Comparison of ENCODE assay signal across 8 mouse cellular contexts in genomic region chr3:37349166-37349548, GRCm38 (mm10). TPM values are rescaled to one million over a fixed set of nuclear protein-coding genes. Genes with fewer than 3 reads are reported as not detected.
DNase-seq lines count a peak whose midpoint lies in the region; ATAC-seq and TF ChIP-seq lines count a peak whose summit lies in the region.

No protein-coding gene starts in this region.

- H3K4me2 ChIP-seq in kidney, embryonic 15.5 days = peak overlapping the region; percentile 98
- peak overlapping the region; percentile 100 for H3K4me2 ChIP-seq in hindbrain, embryonic 14.5 days (replicated peaks)
- H3K4me2 ChIP-seq in midbrain, embryonic 14.5 days (ENCODE audit: low read length) = peak overlapping the region; percentile 100

- no peak for DNase-seq in kidney, postnatal 4 days
- DNase-seq in hindbrain, embryonic 14.5 days (ENCODE audit: low spot score) = no peak
- DNase-seq in midbrain, embryonic 14.5 days = no peak
- no peak for DNase-seq in left cerebral cortex, postnatal 25 days (ENCODE audit: low spot score in 2 of 2)
- DNase-seq in spleen, postnatal 10 days (ENCODE audit: low spot score in 2 of 2) = no peak
- DNase-seq in right cerebral cortex, postnatal 10 days (ENCODE audit: low spot score in 2 of 2) = no peak

- peaks cover 14% of the 10 kb centered on the region for H3K4me1 ChIP-seq in kidney, embryonic 15.5 days
- H3K4me1 ChIP-seq in cortical plate, adult 2 months (ENCODE audit: control insufficient read depth, insufficient read depth, low read length) = 0 out of 2 replicates have a peak, but pooled peaks cover 1% of the 10 kb centered on the region
- peaks cover 12% of the 10 kb centered on the region for H3K4me1 ChIP-seq in hindbrain, embryonic 14.5 days (replicated peaks; ENCODE audit: control insufficient read depth, insufficient read depth, low read length)
- 0 out of 2 replicates have a peak, but pooled peaks cover 4% of the 10 kb centered on the region for H3K4me1 ChIP-seq in midbrain, embryonic 14.5 days (ENCODE audit: control insufficient read depth, insufficient read depth, low read length)

- TF ChIP-seq POLR2A in cortical plate, adult 2 months (IDR thresholded peaks at IDR 0.05; ENCODE audit: extremely low read depth, insufficient read depth, low read length) = no peak

- no peak overlapping the region for H3K27ac ChIP-seq in kidney, embryonic 15.5 days
- no peak overlapping the region for H3K27ac ChIP-seq in cortical plate, adult 2 months (ENCODE audit: insufficient read depth, low read length)
- H3K27ac ChIP-seq in hindbrain, embryonic 14.5 days = no peak overlapping the region
- no peak overlapping the region for H3K27ac ChIP-seq in midbrain, embryonic 14.5 days (replicated peaks; ENCODE audit: low read depth, low read length)

- H3K36me3 ChIP-seq in kidney, embryonic 15.5 days = no peaks in the 10 kb centered on the region
- H3K36me3 ChIP-seq in hindbrain, embryonic 14.5 days (replicated peaks; ENCODE audit: control insufficient read depth, insufficient read depth) = no peaks in the 10 kb centered on the region
- no peaks in the 10 kb centered on the region for H3K36me3 ChIP-seq in midbrain, embryonic 14.5 days (ENCODE audit: control insufficient read depth, insufficient read depth, low read length)

- intact Hi-C loops in left cerebral cortex, postnatal 25 days (cut with DNase I) = no loop called here

- no peak for TF ChIP-seq CTCF in cortical plate, adult 2 months (IDR thresholded peaks at IDR 0.05; ENCODE audit: extremely low read depth, insufficient read depth, low read length)

- H3K4me3 ChIP-seq in kidney, embryonic 15.5 days (replicated peaks) = peak overlapping the region; percentile 71
- peak overlapping the region; percentile 27 for H3K4me3 ChIP-seq in cortical plate, adult 2 months (ENCODE audit: insufficient read depth, low read length)
- H3K4me3 ChIP-seq in hindbrain, embryonic 14.5 days (replicated peaks; ENCODE audit: low read length) = peak overlapping the region; percentile 70
- H3K4me3 ChIP-seq in midbrain, embryonic 14.5 days (replicated peaks; ENCODE audit: low read depth, low read length) = peak overlapping the region; percentile 59

- peak overlapping the region; percentile 58; the same call in 1 of the 2 replicates for H3K9ac ChIP-seq in kidney, embryonic 15.5 days
- peak overlapping the region; percentile 61 for H3K9ac ChIP-seq in hindbrain, embryonic 14.5 days
- H3K9ac ChIP-seq in midbrain, embryonic 14.5 days (replicated peaks; ENCODE audit: low read length) = no peak overlapping the region; the same call in 1 of the 2 replicates

- H3K9me3 ChIP-seq in kidney, embryonic 15.5 days (replicated peaks) = no peaks in the 10 kb centered on the region
- H3K9me3 ChIP-seq in hindbrain, embryonic 14.5 days (ENCODE audit: control insufficient read depth, low read length) = no peaks in the 10 kb centered on the region
- no peaks in the 10 kb centered on the region; the same call in 1 of the 2 replicates for H3K9me3 ChIP-seq in midbrain, embryonic 14.5 days (ENCODE audit: control insufficient read depth, low read length)

- WGBS in kidney, embryonic 15.5 days = 15% methylated on average over 8 of the region's 8 CpGs
- 10% methylated on average over 7 of the region's 8 CpGs for WGBS in hindbrain, embryonic 14.5 days
- WGBS in midbrain, embryonic 14.5 days = 8% methylated on average over 8 of the region's 8 CpGs

- H3K27me3 ChIP-seq in kidney, embryonic 15.5 days = peaks cover 43% of the 10 kb centered on the region
- H3K27me3 ChIP-seq in hindbrain, embryonic 14.5 days (ENCODE audit: control insufficient read depth, insufficient read depth, low read length) = peaks cover 26% of the 10 kb centered on the region
- H3K27me3 ChIP-seq in midbrain, embryonic 14.5 days (ENCODE audit: control insufficient read depth, insufficient read depth, low read length) = peaks cover 24% of the 10 kb centered on the region

- no peak for ATAC-seq in kidney, embryonic 15.5 days (replicated peaks; ENCODE audit: low FRiP score)
- no peak for ATAC-seq in hindbrain, embryonic 14.5 days (ENCODE audit: low FRiP score)
- no peak for ATAC-seq in midbrain, embryonic 14.5 days (ENCODE audit: low FRiP score, low TSS enrichment)

RNA-seq across cellular contexts. Expression of gene Fgf2, which starts 1.0 kb away (rescaled TPM):
- polyA plus RNA-seq in kidney, embryonic 15.5 days (2015; fragmentation: Nextera tagmentation; extraction: Ambion mirVana) = 2.3 and 2.4 TPM in 2 replicates
- polyA plus RNA-seq in cortical plate, adult 2 months (2012; rRNA removed) = 2.6 and 2.7 TPM in 2 replicates
- 1.1 and 1.5 TPM in 2 replicates for polyA plus RNA-seq in hindbrain, embryonic 14.5 days (2014; fragmentation: Nextera tagmentation; extraction: Ambion mirVana)
- polyA plus RNA-seq in midbrain, embryonic 14.5 days (2014; fragmentation: Nextera tagmentation; extraction: Ambion mirVana) = 0.53 and 0.66 TPM in 2 replicates
- total RNA-seq in left cerebral cortex, postnatal 25 days (2021) = 1 to 10 TPM; 4.1 to 4.9 TPM

RNA-seq across cellular contexts. Expression of gene Cetn4, which starts 36.6 kb away (rescaled TPM):
- 3.8 and 4.2 TPM in 2 replicates for polyA plus RNA-seq in kidney, embryonic 15.5 days (2015; fragmentation: Nextera tagmentation; extraction: Ambion mirVana)
- 11.6 and 13.1 TPM in 2 replicates for polyA plus RNA-seq in cortical plate, adult 2 months (2012; rRNA removed)
- polyA plus RNA-seq in hindbrain, embryonic 14.5 days (2014; fragmentation: Nextera tagmentation; extraction: Ambion mirVana) = 1.5 and 1.7 TPM in 2 replicates
- 0.86 and 1.8 TPM in 2 replicates for polyA plus RNA-seq in midbrain, embryonic 14.5 days (2014; fragmentation: Nextera tagmentation; extraction: Ambion mirVana)
- total RNA-seq in left cerebral cortex, postnatal 25 days (2021) = 1 to 10 TPM; 6.7 to 7.9 TPM

RNA-seq across cellular contexts. Expression of gene Bbs12, which starts 36.8 kb away (rescaled TPM):
- polyA plus RNA-seq in kidney, embryonic 15.5 days (2015; fragmentation: Nextera tagmentation; extraction: Ambion mirVana) = 8.5 and 8.7 TPM in 2 replicates
- polyA plus RNA-seq in cortical plate, adult 2 months (2012; rRNA removed) = 1.7 and 2.1 TPM in 2 replicates
- polyA plus RNA-seq in hindbrain, embryonic 14.5 days (2014; fragmentation: Nextera tagmentation; extraction: Ambion mirVana) = 5.1 and 5.4 TPM in 2 replicates
- 3.9 and 7.0 TPM in 2 replicates for polyA plus RNA-seq in midbrain, embryonic 14.5 days (2014; fragmentation: Nextera tagmentation; extraction: Ambion mirVana)
- total RNA-seq in left cerebral cortex, postnatal 25 days (2021) = 1 to 10 TPM; 5.3 to 5.6 TPM
